Mouse (Mus musculus) spleen, adult 18-20 months (tissue): ENCODE data around the gene Tubb3.
A peak's percentile ranks its signal among the peaks of the same experiment; 100 is the strongest.

Experiments
- DNase-seq, 2 experiments: peaks; one replicate each; pipeline ENCODE4 v3.0.0; 2022; ENCODE audit warnings: mixed read lengths in 2 of 2

Gene Tubb3

DNA sequence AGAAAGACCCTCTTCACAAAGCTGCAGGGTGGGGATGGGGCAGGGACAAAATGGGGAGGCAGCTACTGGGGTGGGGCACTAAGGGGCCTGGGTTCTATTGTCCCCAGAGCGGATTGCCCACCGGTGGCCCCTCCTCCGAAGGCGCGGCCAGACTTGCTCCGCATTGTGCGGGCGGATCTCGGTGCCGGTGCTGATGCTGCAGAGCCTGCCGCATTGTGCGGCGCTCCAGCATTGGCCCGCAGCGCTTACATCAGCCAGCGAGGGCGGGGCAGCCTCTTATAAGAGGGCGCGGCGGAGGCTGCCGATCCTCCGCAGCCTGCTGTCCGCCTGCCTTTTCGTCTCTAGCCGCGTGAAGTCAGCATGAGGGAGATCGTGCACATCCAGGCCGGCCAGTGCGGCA is at the start of gene Tubb3:
TSS of gene Tubb3 (plus strand) at position 179 of the 400 bp plus-strand sequence.
- peak in 1 of 2 experiments; percentile 28 for DNase-seq

DNA sequence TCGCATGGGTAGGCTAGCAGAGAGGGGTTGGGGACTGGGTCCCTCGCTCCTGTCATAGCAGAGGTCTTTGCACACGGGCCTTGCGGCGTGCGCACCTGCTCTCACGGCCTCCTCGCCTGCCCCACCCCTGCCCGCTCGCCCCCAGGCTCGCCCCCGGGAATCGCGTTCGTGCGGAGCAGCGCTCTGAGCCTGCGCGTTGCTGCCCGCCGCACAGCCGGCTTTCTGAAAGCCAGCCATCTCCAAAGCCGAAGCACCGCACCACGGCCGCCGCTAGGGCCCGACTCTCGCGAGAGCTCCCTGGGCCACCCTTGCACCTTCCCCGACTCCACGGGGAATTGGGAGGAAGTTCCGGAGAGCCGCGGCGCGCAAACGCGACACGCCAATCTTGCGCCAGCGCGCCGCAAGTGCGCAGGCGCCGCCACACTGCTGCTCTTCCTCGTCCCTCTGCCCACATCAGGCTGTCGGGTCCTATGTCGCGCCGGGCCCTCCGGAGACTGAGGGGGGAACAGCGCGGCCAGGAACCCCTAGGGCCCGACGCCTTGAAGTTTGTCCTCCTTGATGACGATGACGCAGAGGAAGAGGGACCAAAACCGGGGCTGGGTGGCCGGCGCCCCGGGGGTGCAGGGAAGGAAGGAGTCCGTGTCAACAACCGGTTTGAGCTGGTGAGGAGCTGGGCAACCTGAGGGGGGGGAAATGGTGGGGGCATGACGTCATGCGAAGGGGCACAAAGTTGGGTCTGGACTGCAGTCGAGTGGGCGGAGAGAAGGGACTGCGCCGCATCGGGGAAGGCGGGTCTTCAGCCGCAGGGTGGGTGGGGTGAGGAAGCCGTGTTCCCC is 37.6 kb upstream of the Tubb3 start, which contains the start of gene Tcf25:
TSS of gene Tcf25 (plus strand) at position 351 of the 836 bp plus-strand sequence.
- peak; percentile 91 to 93 for DNase-seq

- DNase-seq = peak; percentile 88 to 95
Observed at GRCm38 (mm10) chr8:123374239-123374578, 37.0 kb upstream of the Tubb3 start.

GRCm38 (mm10) chr8:123375701-123376100 is 35.5 kb upstream of the Tubb3 start:
- DNase-seq = no peak

DNA sequence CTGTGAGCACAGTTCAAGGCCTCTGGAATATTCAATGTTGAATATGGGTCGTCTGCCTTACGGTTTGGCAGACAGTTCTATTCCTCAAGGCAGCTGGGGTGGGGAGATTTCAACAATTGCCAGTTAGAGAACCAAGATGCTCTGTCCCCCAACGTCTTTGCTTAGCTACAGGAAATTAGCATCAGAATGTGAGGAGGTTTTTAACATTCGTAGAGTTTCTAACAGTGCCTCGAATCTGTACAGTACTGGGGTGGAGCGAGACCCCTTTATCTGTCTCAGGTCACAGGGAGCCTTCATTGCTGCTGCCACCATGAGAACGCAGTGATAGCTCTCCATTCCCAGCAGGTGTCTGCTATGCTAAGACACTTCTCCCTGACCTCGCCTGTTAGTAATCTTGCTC is 35.1 kb upstream of the Tubb3 start:
- DNase-seq = no peak

GRCm38 (mm10) chr8:123381711-123382110 is 29.5 kb upstream of the Tubb3 start:
- DNase-seq = no peak

DNA sequence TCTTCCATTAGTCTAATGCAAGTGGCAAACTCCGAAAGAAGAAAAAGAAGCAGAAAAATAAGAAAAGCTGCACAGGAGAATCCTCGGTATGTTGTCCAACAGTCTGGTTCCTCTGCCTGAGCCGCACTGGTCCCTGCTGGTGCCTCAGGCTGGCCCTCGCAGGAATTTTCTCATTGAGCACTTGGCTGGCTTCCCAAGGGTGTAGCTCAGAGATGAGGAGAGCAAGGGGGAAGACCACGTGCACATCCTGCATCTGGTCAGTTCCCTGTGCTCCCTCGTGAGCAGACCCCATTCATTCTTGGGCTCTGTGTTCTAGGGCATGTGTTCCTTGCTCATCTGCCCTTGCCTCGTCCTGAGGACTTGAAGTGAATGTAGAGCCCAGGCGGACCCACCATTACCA is 28.7 kb upstream of the Tubb3 start:
- DNase-seq = no peak

- DNase-seq = no peak
Observed at GRCm38 (mm10) chr8:123384883-123385540, 26.2 kb upstream of the Tubb3 start.

DNA sequence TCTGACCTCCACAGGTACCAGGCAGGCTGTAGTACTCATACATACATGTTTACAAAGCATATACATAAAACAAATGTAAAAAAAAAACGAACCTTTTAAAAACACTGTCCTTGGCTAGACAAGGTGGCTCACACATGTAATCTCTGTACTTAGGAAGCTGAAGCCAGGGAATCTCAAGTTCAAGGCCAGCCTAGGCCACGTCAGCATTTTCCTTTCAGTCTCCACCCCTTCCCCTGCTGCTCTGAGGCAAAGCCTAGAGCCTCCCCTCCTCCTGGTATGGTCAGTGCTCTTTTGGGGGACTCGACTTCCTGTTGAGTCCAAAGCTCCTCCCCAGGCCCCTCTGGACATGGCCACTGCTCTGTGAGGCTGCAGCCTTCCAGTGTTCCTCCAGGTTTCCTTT is 24.2 kb upstream of the Tubb3 start:
- no peak for DNase-seq

DNA sequence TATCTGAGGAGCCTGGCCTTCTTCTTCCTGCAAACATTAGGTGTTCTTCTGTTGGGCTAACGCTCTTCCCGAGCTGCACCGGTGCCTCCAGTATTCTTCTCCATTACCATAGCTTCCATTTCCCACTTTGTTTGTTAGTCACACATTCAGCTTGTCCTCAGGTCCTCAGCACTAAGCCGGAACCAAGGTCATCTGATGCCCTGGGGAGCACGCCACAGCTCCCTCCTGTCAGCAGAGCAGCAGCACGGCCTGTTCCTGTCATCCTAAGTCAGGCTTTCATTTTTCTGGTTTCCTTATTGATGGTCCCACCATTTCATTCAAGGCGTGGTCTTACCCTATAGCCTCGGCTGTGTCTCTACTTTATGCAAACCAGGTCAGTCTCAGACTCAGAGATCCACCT is 23.4 kb upstream of the Tubb3 start:
- DNase-seq = no peak

DNA sequence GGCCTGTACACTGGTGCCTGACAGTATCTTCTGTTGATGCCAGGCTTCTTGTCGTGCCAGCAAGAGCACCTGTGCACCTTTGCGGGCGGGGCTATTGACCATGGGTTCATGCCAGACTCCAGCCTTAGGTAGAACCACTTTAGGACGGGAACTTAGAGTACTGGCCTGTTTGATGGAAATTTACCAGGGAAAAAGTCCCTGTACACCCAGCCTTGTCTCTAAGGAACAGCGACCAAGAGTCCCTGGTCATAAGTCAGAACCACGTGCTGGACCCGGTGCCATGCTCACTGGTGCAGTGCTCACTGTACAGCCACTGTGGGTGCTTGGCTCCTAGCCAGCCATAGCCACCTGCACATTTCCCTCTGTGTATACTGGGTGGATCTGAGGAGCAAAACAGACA is 22.2 kb upstream of the Tubb3 start:
- DNase-seq = no peak

GRCm38 (mm10) chr8:123398308-123398707 is 12.9 kb upstream of the Tubb3 start:
- DNase-seq = no peak

DNA sequence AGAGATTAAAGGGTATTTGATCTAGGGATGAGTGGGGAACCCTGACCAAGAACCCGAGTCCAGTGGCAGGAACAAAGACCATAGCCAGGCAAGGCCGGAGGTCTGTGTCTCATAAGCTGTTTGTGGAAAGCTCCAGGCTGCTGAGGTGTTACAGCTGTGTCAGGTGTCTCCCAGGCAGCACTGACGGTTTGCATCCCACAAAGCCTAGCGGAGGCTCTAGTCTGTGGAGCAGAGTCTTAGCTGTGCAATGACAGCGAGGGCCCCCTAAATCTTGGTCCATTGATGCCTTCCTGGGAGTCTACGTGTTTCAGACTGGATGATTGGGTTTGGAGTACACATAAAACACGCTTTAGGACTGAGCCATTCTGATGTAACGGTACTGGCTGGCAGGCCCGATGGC is 9.3 kb upstream of the Tubb3 start:
- no peak for DNase-seq

- no peak for DNase-seq
Observed at GRCm38 (mm10) chr8:123402730-123403326, 8.4 kb upstream of the Tubb3 start.

DNA sequence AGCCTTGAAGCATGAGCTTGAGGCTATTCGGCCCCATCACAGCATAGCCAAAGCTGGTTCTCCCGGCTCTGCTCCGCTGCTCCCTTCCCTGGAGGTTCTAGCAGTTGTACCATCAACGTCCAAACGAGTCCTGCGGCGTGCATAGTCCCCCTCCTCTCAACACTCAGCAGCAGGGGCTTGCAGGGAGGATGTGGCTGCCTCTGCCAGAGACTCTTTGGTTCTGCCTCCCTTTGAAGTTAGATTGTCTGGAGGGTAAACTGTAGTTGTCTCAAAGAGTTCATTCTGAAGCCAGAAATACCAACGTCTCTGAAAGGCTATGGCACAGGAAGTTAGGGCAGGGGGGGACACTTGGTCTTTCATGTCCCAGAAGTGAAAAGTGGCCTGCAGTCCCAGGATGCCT is 6.7 kb upstream of the Tubb3 start:
- DNase-seq = no peak

DNA sequence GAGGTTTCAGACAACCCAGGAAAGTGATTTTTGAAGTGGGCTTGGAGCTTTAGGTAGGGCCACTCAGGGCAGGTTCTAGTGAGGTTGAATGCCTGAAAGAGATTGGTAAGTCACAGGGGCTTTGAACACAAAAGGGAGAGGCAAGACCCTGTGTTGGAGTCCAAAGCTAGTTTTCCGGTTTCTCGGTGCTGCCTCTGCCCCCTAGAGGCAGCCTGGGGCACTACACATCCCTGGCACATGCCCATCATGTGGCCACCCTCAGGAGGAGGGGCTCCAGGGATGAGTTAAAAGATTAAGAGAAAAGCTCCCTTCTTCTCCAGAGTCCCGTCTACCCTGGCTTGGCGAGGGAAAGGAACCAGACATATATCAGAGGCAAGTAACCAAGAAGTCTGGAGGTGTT is 4.4 kb upstream of the Tubb3 start, which contains the start of gene Mc1r:
TSS of gene Mc1r (plus strand) at position 322 of the 400 bp plus-strand sequence.
- peak; percentile 21 to 66 for DNase-seq

DNA sequence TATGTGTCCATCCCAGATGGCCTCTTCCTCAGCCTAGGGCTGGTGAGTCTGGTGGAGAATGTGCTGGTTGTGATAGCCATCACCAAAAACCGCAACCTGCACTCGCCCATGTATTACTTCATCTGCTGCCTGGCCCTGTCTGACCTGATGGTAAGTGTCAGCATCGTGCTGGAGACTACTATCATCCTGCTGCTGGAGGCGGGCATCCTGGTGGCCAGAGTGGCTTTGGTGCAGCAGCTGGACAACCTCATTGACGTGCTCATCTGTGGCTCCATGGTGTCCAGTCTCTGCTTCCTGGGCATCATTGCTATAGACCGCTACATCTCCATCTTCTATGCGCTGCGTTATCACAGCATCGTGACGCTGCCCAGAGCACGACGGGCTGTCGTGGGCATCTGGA is 3.6 kb upstream of the Tubb3 start:
- DNase-seq = no peak

- no peak for DNase-seq
Observed at GRCm38 (mm10) chr8:123408586-123409544, 2.4 kb upstream of the Tubb3 start.

DNA sequence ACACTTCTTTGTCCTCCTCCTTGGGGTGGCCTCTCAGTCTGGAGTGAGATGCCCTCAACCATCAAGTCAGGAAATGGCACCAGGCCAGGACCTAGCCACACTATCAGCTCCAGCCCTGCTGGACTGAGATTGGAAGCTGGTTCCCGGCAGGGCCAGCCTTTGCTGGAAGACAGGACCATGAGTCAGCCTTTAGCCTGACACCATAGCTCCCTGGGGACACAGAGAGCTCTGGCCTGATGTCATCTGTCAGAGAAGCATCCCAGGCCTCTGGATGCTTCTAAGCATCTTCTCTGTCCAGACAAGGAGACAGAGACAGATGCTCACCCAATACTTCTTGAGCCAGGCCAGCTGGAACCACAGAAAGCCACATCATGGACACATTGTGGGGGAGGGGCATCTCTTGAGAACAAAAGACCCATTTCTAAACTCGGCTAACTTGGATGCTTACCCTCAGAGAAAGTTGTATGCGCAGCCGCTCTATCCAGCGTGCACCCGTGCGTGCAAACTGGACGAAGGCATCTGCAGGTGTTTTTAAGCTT is 1.1 kb upstream of the Tubb3 start:
- DNase-seq = no peak

- DNase-seq = no peak
Observed at GRCm38 (mm10) chr8:123410788-123411187, 436 bp upstream of the Tubb3 start.

DNA sequence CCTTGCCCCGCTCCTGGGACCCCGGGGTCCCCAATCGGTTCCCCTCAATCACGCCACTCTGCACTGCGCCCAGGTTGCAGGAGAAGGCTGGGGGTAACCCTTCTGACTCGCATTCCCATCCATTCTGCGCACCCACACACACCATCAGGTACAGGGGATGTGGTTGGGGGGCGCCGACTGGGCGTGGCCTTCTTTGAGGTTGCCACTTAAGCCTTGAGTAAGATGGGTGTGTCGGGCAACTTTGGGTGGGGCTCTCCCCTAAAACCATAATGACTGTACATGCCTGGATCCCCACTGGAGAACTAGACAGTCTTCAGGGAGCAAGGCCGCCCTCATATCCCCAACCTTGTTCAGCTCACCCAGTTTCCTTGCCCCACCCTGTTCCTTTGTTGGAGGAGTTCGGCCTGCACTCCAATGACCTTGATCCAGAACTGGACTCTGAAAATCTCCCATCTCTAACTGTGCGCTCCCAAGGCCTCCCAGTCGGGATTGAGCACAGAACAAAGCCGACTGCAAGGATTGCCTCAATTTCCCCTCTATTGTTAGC is 630 bp downstream of the Tubb3 start:
- DNase-seq = no peak

- DNase-seq = no peak
Observed at GRCm38 (mm10) chr8:123412560-123413170, 1.4 kb downstream of the Tubb3 start.
